Mouse (Mus musculus) layer of hippocampus, adult 9-11 months (tissue): ENCODE data around the gene Fbxo46.
"Not testable (repeated sequence)": the region's sequence is repeated elsewhere in the genome, so short reads cannot be mapped to it uniquely, and the experiment has no call there.

Experiments used
- DNase-seq: peaks from one replicate; pipeline ENCODE4 v3.0.0; 2022

The Fbxo46 gene

DNA sequence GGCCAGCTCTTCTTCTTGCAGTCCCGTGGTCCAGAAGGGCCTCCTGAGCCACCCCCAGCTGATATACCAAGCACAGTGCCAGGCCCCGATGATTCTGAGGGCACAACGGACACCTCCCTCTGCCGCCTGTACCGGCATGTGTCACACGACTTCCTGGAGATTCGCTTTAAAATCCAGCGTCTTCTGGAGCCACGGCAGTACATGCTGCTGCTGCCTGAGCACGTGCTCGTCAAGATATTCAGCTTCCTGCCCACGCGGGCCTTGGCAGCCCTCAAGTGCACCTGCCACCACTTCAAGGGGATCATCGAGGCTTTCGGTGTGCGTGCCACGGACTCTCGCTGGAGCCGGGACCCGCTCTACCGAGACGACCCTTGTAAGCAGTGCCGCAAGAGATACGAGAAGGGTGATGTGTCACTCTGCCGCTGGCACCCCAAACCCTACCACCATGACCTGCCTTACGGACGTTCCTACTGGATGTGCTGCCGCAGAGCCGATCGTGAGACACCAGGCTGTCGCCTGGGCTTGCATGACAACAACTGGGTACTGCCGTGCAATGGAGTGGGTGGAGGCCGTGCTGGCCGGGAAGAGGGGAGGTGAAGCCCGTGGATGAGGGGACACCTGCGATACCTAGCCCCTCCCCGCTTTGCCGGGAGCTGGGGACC lies 17.1 kb downstream of the Fbxo46 start:
- peak; percentile 49 for DNase-seq

DNA sequence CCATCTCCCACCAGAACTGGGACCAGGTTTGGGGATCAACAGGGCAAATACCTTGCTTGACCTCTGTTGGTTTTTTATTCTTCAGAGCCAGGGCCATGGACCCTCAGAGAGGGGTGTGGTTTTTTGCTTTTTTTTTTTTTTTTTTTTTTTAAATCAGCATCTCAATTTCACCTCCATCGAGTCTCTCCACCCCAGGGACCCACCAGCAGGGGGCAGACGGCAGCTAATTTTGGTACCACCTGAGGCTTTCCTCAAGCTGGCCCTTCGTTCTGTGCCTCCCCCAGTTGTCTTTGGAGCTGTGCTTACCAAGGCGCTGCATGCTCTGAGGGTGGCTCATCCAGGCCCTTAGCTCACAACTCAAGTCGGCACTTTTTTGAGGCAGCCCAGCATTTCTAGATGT lies 17.7 kb downstream of the Fbxo46 start:
- DNase-seq = no peak

DNA sequence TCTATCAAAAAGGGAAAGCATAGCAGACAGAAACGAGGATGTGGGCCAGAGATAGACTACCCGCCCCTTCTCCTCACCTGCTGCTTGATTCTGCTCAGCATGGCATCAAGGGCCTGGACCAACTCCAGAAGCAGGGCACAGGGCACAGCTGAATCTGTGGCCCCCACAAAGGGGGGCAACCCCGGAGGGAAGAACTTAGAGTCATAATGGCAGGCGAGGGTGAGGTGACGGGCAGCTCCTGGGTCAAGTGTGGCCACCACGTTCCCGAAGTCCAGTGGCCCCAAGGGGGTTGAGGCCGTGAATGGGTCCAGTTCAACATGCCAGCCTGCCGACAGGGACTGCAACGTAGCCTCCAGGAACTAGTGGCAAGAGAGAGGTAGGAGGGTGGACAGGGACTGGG lies 27.1 kb downstream of the Fbxo46 start:
- no peak for DNase-seq

DNA sequence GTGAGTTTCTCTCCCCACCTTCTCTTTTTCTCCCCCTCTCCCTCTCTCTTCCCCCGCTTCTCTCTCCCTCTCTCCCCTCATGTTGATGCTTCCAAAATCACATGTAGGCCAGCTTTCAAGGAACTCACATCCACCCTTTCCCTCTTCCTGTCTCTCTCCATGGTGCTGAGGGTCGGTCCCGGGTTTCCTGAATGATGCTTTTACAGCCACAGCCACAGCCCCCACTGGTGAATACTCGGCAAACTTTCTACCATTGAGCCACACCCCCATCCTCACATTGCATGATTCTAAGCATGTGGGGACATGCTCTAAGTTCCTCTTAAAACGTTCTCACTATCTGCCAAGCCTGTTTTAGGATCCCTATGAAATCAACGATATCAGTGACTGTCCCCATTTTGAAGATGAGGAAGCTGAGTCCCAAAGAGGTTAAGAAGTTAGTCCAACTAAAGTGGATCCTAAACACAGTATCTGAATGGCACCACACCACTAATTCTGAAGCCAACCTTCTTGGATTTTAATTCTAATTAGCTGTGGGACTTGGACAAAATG lies 27.9 kb downstream of the Fbxo46 start:
- DNase-seq = no peak

DNA sequence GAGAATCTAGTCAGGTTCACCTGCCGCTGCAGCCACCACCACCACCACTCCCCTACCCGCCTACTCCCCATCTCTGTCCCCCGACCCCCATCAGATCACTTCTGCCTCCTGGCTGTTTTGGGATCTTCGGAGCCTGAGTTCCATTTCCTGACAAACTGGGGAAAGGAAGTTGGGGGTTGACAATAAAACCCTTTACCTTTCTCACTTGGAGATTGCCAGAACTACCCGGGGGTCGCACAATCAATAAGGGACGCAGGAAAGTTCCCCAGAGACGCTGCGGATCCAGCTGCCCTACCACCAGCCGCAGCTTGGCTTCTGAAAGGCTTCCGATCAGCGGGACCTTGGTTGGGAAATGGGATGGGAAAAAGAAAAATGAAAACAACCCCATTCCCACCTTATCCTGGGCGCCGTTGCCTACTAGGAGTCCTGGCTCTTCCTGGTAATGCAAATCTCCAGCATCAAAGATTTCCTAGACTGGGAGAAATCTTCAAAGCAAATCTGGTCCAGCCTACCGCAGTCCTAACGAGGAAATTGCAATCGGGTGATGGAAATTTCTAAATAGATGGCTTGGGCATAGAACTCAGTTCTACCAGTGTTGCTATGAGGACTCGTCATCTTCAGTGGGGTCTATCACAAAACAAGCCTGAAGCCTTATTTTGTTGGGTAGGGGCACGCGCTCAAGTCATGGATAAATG lies 28.7 kb downstream of the Fbxo46 start:
- DNase-seq = no peak

DNA sequence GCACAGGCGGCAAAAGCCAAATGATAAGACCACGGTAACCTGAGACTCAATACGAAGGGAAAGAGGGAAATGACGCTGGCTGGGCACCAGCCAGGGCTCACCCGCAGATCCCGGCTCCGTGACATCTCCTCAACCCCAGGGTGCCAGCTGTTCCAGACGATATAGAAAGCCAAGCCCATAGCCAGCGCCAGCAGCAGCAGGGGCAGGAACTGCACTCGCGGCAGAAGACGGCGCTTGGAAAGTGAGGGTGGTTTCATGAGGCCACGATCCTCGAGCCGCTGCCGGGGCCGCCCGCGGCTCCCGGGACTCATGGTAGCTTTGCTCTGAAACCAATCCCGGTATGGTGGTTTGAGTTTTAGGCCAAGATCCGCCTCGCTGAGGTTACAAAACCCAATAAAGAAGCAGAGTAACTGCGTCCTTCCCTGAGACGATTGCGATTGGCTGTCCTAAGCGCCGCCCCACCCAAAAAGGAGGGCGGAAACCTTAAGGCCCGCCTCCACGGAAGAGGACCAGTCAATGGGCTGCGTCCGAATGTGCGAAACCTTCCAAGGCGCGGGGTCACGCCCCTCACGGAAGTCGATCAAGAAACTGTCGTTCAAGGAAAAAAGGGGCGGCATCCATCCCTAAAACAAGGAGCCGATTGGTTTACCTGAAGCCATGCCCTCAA lies 29.3 kb downstream of the Fbxo46 start, which contains the start of gene Qpctl:
Gene Qpctl (minus strand): TSS at position 417 of the 667 bp plus-strand sequence.
- peak; percentile 99 for DNase-seq

DNA sequence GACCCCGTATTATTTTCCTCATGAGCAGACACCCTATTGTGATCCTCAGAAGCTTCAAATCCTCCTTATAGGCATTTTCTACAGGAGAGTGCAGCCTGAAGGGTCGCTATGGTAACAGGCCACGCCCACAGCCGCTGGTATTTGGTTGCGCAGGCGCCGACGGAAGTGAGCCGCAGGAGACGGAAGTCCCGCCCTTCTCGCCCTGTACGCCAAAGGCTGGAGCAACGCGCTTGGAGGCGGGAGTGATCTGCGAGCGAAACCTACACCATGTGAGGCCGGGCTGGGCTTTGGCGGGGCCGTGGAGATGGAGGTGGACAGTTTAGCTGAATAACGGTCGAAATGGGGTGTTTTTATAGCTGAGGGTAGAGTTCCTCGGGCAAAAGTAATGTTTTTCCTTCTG lies 30.0 kb downstream of the Fbxo46 start, which contains the start of gene Snrpd2:
Gene Snrpd2 (plus strand): TSS at position 97 of the 400 bp plus-strand sequence.
- DNase-seq = peak; percentile 96

DNA sequence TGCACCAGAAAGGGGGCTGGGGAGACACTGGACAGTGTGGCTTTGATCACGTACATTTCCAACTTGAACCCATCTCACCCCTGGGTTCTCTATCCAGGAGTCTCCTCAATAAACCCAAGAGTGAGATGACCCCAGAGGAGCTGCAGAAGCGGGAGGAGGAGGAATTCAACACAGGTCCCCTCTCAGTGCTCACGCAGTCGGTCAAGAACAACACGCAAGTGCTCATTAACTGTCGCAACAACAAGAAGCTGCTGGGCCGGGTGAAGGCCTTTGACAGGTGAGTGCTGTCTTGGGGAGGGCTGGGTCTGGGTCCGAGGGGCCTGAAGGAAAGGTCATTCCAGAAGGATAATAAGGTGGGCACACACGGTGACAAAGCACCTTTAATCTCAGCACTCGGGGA lies 31.5 kb downstream of the Fbxo46 start:
- DNase-seq = not testable (repeated sequence)

DNA sequence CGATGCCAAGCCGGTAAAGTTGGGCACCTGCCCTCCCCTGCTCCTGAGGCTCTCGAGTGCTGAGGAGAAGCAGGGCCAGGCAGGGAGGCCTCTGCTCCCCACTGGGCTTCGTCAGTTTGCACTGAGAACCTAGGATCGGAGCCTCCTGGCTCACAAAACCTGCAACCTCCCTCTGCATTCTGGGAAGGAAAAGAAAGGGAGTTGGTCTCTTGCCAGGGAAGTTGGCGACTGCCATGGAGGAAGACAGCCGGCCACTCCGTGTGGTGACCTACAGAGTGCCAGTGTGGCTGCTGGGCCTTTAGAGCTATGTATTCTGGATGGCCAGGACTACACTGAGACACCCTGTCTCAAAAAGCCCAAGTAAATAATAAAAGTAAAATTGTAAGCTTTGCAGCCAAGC lies 35.1 kb downstream of the Fbxo46 start:
- no peak for DNase-seq

DNA sequence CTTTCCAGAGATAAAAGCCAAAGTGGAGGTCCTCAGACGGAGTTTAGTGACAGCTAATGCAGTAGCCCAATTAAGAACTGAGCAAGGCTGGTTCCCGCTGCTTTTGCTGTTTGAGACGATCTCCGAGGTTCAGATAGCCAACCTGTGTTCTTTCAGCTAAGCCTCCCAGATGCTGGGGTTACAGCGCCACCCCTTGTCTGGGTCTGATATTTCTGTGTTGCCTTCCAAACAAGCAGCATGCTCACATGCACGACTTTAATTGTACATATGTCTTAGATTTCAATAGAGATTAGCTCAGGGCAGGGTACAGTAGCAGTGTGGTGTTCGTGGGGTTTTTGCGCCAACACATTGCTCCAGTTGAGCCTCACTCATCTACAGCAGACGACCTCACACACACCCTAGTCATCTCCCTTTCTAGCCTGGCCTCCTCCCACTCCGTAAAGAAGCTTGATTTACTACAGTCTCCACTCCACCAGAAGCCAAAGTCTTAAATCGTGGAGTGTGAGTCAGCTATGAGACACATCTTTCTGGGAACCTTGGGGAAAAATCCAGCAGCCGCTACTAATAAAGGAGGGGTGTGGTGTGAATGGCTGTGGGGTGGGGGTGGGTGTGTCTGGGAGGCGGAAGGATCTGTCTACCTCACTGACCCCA lies 36.3 kb downstream of the Fbxo46 start:
- no peak for DNase-seq

DNA sequence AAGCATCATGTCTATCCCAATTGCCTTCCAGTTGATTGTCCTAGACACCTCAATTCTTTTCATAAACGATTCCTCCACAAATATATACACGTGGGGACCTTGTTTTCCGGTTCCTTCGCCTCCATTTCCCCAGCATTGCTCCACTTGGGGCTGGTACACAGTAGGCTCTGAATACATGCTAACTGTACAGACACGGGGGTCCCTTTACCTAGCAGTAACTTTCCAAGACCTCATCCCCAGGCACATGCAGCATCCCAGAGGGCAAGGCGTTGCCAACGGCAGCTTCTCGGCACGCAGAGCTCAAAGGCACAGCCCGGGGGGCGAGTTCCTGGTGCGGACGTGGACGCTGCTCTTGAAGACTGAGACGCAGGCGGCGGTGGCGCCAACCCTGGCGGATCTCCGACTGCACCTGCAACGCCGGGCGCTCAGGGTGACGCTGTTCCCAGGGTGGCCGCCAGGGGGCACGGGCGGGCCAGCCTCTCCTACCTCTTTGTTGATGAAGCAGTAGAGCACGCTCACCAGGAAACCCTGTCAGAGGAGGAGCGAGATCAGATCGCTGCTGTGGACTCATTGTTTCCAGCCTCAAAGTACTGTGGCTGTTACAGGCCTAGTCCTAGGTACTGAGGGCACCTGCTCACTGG lies 37.6 kb downstream of the Fbxo46 start:
- peak; percentile 90 for DNase-seq

DNA sequence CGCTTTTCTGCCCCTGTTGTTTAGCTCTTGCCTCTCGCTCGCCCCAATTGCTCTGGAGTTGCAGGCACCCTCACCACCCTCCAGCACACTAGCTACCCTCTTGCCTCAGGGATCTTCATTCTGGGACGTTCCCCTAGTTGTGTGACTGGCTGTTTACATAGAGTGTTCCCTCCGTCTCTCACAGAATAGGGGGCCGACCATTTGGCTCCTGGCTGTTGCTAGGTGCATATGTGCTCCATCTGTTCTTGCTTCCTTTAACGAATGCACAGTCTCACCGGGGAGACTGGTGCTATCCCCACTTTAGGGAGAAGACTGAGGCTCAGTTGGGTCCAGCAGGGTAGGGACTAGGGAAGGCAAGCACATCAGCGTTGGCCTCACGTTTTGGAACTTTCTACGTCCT lies 38.9 kb downstream of the Fbxo46 start:
- no peak for DNase-seq

DNA sequence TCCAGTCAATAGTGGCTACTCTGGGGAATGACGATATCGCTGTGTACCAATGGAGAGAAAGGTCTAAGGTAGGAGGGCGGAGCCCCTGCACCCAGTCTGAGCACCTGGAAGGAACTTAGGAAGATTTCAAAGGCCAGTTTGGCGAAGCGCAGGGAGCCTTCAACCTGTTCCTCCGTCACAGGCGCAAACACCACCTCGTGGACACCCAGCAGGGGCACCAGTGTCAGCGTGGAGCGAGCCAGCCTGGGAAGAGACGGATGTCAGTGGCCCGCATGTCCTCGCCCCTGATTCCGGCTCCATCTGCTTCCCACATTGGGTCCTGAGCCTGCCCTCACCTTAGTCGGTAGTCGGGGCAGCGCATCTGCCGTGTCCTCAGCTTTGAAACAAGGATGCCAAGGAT lies 39.8 kb downstream of the Fbxo46 start:
- no peak for DNase-seq

DNA sequence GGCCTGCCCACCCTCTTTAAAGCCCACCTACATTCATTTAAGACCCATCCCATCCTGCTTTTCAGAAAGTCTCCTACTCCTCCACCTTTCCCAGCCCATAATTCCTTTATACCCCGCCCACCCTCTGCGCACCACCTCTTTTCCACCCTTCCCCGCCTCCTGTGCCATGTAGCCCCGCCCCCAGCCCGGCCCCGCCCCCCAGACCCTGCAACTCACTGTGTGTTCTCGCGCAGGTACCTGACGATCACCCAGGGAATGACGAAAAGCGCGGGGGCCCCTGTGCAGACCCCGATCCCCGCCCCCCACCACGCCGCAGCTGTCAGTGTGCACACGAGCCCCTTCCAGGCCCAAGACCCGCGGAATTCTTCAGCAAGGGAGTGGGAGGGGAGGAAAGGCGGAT lies 40.5 kb downstream of the Fbxo46 start:
- no peak for DNase-seq

DNA sequence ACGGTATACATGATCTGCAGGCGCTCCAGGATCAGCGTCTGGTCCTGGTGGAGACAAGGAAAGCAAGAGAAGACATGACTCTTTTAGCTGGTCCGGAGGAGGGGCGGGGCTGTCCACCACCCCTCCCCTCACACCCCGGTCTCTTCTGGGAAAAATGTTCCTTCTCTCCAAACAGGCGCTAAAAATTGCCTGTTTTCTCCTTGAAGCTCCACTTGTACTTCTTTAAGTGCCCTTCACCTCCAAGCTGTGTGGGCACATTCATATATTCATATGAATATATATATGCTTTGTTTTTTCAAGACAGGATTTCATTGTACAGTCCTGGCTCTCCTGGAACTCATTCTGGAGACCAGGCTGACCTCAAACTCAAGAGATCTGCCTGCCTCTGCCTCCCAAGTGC lies 43.3 kb downstream of the Fbxo46 start:
- no peak for DNase-seq

DNA sequence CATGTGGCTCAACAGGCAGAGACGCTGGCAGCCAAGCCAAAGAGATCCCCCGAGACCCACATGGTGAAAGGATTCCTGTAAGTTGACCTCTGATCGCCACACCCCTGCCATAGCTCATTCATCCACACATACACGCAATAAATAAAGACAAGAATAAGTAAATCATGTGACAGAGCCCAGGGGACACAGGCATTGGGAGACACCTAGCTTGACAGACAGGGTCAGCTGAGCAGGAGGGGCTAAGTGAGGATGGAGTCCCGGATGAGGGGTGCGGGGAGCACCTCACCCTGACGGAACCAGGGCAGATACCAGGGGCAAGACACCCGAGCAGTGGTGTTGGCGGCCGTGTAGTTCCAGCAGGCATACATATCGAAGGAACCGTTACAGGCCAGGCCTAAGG lies 44.1 kb downstream of the Fbxo46 start:
- DNase-seq = no peak

DNA sequence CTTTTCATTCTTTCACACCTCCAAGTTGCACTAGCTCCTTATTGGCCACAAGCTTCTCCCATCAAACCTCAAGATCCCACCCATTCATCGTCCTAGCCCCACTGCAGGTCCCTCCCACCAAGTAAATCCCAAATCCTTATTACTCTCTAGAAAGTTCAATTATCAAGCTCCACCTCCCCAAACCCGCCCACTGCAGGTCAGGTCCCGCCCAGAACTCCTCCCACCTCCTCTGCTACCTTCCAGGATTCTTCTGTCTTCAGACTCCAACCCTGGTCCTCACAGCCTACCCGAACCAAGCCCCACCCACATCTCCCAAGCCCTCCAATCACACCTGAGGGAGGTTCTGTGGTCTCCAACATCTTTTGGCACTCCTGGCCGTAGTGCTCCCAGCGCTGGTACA lies 44.5 kb downstream of the Fbxo46 start:
- no peak for DNase-seq

DNA sequence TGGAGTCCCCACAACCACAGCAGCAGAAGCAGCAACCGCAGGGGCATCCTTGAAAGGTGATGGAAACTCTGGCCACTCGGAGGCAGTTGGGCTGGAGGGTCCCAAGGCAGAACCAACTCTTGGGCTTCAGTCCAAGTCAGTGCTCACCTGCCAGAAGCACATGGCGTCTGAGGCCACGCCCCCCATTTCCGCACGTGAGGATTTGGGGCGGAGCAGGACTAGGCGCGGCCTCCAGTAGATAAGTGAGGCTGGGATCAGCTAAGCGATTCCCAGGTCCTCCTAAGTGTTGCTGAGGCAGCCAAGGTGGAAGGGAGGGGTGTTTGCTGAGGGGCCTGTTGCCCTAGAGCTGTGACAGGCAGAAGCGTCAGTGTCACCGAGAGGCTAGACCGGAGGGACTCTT lies 45.3 kb downstream of the Fbxo46 start:
- no peak for DNase-seq

DNA sequence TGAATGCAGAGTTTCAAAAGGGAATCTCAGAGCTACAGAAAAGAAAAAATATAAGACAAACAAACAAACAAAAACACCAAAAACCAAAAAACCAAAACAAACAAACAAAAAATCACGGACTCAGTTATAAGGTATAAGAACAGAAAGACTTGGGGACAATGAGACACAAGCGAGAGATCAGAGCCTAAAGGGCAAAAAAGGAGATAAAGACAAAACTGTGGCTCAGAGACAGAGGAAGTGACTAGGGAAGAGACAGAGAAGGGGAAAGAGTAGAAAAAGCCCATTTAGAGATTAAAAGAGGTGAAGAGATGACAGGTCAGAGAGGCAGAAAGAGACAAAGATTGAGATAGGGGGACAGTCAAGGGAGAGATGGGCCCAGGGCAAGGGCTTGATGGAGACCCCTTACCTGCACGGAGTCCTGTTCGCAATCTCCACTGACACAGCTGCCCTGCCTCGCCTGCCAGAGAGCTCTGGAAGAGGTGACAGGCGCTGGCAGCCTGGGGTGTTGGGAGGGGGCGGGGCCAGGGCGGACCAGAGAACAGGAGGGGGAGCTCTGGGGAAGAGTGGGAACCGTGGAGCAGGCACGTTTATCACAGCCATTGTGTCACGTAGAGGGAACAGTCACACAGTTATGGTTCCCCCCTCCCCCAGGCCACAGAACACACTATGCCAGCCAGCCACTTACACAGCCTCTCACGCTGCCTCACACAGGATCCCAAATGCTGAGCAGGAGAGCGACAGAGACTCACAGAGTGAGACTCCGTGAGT lies 46.2 kb downstream of the Fbxo46 start, which contains the start of gene Gipr:
Gene Gipr (minus strand): TSS at position 472 of the 768 bp plus-strand sequence.
- no peak for DNase-seq

DNA sequence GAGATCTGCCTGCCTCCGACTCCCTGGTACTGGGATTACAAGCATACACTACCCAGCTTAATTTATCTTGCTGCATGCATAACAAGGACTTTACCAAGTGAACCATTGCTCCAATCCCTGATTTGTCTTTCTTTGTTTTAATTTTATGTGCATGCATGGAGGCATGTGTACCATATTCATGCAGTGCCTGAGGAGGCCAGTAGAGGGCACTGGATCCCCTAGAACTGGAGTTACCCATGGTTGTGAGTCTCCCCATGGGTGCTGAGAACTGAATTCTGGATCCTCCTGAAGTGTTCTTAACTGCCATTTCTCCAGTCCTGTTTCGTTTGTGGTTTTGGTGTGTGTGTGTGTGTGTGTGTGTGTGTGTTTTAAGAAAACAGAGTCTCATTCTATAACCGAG lies 47.3 kb downstream of the Fbxo46 start:
- no peak for DNase-seq

DNA sequence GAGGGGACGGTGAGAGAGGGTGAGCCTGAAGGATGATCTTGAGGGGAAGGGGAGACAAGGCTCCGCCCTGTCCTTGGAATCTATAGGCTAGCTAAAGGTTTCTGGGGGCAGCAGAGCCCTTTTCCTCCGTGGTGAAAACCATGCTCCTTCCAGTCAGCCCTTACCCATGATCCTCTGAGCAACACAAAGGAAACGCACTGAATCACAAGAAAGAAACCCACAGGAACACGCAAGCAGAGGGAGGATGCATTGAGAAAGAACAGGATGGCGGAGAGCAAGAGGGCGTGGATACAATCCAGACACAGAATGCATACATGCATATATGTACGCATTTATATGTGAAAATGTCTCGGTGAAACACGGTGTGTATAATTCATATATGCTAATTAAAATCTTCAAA lies 49.8 kb downstream of the Fbxo46 start:
- no peak for DNase-seq

DNA sequence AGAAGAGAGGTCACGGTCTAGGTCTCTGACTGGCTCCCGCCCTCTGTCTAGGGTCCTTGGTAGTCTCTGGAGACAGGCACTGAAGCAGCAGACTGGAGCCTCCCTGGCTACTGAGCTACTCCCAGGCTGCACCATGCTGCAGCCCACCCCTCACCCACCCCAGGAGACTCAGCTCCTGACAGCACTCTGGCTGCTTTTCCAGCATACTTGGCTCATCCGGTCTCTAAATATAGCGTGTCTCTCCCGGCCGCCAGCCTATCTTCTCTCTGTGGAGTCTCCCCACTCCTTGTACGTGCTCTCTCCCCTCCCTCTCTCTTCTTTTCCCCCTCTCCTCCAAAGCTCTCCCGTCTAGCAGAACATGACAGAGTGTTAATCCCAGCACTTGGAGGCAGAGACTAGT lies 50.5 kb downstream of the Fbxo46 start:
- DNase-seq = peak; percentile 70
